Mouse (Mus musculus) small intestine, adult 2 months (tissue): ENCODE measurements at regions not wholly inside any gene's neighbourhood (a gene's known extent, or its start where the extent isn't known, plus 50 kb on each side); places are given as distances from the start of the nearest gene placed in this dataset.

Source experiments
- CTCF ChIP-seq: fragments of 200-500 bp; IDR thresholded peaks from 2 replicates; pipeline ENCODE4 v1.5.1; 2012; ENCODE audit warnings: low read depth, mild to moderate bottlenecking, control low read depth, inconsistent platforms, low read length, moderate library complexity, mixed read lengths; ENCODE audit not compliant: insufficient replicate concordance, insufficient read length; ENCODE audit errors: extremely low read depth
- POLR2A ChIP-seq: fragments of 200-500 bp; IDR thresholded peaks from 2 replicates; pipeline ENCODE4 v1.6.1; 2012; ENCODE audit warnings: low read depth, mild to moderate bottlenecking, control low read depth, inconsistent platforms, low read length, moderate library complexity

DNA sequence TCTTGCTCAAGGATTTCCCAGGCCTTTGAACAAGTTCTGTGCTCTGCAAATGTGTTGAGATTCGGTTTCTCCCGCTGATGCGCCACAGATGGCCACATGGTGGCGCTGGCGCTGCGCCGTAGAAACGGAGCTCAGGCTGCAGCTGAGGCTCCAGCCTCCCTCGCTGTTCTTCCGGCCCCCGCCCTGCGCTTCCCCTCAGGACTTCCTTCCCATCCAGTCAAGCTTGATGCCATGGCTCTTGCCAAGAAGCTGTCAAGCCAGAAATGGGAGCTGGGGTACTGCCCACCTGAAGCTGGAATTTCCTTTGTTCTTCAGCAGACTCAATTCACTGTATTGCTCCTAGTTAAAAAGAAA lies 263.9 kb downstream of the Mpdz start:
- TF ChIP-seq CTCF (peak; percentile 76), POLR2A (no peak)
